Mouse (Mus musculus): Measurements from ENCODE around the gene Osbpl10.
"Not testable (repeated sequence)": the region's sequence is repeated elsewhere in the genome, so short reads cannot be mapped to it uniquely, and the experiment has no call there.

Osbpl10 gene

DNA sequence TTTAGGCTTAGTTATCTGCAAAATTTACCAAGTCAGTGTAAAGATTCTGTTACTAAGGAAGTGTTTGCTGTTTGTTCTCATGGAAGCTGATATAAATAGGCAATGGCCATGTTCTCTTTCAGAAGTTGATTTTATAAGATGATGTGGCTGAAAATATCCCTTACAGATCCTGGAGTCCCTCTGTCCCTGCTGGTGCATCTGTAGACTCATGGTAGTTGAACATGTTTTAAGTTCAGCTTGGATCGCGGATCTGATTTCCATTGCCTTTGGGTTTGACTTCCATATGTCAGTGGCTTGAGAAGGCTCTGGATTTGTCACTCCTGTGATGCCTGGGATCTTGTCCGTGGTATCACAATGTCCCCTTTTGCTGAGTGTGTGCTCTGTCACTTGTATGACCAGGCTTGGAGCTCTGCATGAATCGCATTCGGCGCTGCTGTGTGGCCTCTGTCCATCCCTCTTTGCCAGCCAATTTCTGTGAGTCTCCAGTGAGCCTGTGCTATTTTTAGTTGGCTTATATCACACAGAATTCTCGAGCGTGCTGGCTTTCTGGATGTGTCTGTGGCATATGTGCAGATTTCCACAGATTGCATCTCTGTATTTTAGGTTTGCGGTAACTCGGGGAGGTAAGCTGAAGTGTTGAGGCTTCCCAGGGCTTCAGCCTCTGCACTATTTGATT, 45.5 kb downstream of the Osbpl10 start:
- in situ Hi-C loops (cut with MboI; ENCODE audit: unreplicated experiment in 2 of 2), result no loop called here

- in situ Hi-C loops (cut with MboI; ENCODE audit: unreplicated experiment in 2 of 2), result no loop called here
Measured at GRCm38 (mm10) chr9:115029307-115029706, 50.9 kb downstream of the Osbpl10 start.

DNA sequence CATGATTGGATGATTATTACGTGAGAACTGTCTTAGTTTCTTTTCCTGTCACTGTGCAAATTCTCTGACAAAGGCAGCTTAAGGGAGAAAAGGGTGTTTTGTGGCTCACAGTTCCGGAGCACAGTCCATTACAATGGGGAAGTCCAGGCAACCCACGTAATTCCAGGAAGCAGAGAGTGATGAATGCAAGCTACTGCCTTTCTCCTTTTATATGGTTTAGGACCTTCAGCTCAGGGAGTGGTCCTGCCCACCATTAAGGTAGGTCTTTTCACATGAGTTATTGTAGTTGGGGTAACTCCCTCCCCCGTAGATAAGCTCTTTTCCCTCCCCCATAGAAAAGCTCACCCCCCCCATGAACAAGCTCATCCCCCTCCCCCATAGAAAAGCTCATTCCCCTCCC, 52.2 kb downstream of the Osbpl10 start:
- in situ Hi-C loops (cut with MboI; ENCODE audit: unreplicated experiment in 2 of 2), result no loop called here

GRCm38 (mm10) chr9:115031046-115031445, 52.7 kb downstream of the Osbpl10 start:
- in situ Hi-C loops (cut with MboI; ENCODE audit: unreplicated experiment in 2 of 2), result not testable (repeated sequence)

DNA sequence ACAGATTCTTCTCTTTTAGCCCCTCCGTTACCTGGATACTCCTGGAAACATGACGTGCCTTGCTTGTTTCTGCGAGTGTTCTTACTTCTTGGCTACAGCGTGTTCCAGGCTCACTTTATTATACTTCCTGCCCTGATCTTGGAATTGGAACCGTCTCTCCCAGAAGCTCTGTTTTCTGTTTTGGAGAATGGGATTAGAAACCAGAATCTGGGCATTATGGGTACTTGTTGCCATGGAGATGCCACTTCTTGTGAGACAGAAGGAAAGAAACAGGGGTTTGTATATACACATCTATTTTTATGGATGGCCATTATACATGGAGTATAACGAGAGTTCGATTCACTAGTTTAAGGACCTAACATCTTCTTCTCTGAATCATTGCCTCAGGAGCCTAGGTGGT, 54.4 kb downstream of the Osbpl10 start:
- in situ Hi-C loops (cut with MboI; ENCODE audit: unreplicated experiment in 2 of 2), result no loop called here

DNA sequence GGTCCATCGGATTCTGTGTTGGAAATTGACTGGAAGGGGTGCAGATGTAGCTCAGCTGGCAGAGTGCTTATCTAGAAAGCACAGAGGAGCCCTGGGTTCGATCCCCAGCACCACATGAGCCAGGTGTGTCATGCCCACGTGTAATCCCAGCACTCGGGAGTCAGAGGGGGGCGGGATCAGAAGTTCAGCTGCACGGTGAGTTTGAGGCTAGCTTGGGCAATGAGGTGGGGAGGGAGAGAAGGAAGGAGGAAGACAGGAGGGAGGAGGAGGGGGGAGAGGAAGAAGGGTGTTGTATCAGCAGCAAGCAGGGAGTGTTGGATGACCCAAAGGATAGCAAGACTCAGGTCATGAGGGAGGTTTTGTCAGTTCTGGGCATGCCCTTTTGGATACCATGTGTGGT, 55.9 kb downstream of the Osbpl10 start:
- in situ Hi-C loops (cut with MboI; ENCODE audit: unreplicated experiment in 2 of 2), result no loop called here

DNA sequence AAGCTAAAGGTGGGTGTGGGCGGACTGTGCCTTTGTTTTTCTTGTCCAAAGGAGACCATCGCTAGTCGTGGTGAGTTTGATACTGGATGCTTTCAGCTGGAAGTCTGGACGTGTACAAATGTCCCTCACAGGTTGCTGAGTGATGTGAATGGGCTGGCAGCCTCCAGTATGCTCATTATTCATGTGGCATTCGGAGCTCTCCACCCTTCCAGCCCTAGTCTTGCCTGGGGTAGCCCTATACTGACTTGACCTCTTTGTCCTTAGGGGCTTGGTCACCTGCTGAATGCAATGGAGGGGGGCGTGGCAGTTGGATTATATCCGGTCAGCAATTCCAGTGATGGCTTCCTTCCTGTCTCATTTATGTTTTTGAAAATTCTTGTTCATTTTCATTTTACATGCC, 56.4 kb downstream of the Osbpl10 start:
- in situ Hi-C loops (cut with MboI; ENCODE audit: unreplicated experiment in 2 of 2), result no loop called here

- in situ Hi-C loops (cut with MboI; ENCODE audit: unreplicated experiment in 2 of 2), result no loop called here
Measured at GRCm38 (mm10) chr9:115038215-115038614, 59.8 kb downstream of the Osbpl10 start.

GRCm38 (mm10) chr9:115038686-115039085, 60.3 kb downstream of the Osbpl10 start:
- in situ Hi-C loops (cut with MboI; ENCODE audit: unreplicated experiment in 2 of 2), result no loop called here

GRCm38 (mm10) chr9:115039245-115039644, 60.9 kb downstream of the Osbpl10 start:
- in situ Hi-C loops (cut with MboI; ENCODE audit: unreplicated experiment in 2 of 2), result no loop called here

- in situ Hi-C loops (cut with MboI; ENCODE audit: unreplicated experiment in 2 of 2), result no loop called here
Measured at GRCm38 (mm10) chr9:115042571-115042970, 64.2 kb downstream of the Osbpl10 start.

- in situ Hi-C loops (cut with MboI; ENCODE audit: unreplicated experiment in 2 of 2), result no loop called here
Measured at GRCm38 (mm10) chr9:115042971-115043706, 64.8 kb downstream of the Osbpl10 start.

- in situ Hi-C loops (cut with MboI; ENCODE audit: unreplicated experiment in 2 of 2), result no loop called here
Measured at GRCm38 (mm10) chr9:115043881-115044770, 65.8 kb downstream of the Osbpl10 start.

DNA sequence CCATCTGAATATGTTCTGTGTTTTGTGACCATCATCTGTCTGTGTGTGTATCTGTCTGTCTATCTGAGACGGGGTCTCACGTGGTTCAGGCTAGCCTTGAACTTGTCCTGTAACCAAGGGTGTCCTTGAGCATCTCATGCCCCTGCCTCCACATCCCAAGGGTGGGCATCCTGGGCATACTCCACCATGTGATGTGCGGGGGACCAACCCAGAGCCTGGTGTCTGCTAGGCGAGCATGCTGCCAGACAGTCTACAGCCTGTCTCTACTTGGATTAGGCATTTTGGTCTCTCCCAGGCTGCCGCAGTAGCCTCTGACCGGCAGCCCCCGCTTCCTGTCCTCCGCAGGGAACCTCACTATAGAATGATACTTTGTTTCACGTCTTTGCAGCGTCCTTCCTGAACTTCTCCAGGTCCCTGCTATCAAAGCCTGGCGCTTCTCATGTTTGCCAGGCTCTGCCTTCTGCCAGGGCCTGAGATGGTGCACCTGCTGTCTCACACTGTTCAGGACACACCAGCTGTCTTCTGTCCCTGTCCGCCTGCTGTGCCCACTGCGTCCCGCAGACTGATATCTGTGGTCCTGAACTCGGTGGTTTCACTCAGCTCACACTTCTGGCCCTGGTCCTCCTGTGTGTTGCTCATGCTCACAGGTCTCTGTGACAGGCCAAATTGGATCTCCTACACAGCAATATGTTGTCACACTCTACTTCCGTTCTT, 66.9 kb downstream of the Osbpl10 start:
- in situ Hi-C loops (cut with MboI; ENCODE audit: unreplicated experiment in 2 of 2), result no loop called here

- in situ Hi-C loops (cut with MboI; ENCODE audit: unreplicated experiment in 2 of 2), result no loop called here
Measured at GRCm38 (mm10) chr9:115046701-115047100, 68.3 kb downstream of the Osbpl10 start.

DNA sequence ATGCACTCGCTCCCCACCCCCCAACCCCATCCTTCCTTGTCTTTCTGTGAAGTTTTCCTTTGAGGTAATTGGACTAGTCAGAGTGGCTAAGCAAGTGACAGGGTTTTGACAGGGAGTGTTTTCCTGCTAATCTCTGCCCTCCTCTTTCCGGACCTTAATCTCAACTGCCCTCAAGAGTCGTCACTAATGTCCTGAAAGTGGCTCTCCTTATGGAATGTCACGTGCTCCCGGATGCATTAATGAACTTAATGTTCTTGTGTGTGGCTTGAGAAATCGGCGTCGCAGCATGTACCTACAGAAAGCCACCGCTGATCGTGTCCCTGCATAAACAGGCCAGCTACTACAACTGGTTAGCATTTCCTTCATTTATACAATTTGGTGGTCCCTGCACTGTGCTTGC, 70.0 kb downstream of the Osbpl10 start:
- in situ Hi-C loops (cut with MboI; ENCODE audit: unreplicated experiment in 2 of 2), result no loop called here

DNA sequence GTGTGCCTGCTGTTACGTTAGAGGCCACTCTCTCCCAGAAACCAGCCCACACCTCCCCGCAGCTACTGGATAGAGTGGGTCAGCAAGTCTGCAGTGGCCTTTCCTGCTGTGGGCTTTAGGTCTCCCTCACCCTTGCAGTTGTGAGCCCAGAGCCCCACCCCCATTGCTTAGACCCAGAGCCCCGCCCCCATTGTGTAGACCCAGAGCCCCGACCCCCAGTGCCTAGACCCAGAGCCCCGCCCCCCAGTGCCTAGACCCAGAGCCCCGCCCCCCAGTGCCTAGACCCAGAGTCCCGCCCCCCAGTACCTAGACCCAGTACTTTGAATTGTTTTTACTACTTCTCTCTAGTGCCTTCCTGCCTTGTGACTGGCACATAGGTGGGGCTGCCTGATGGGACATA, 70.5 kb downstream of the Osbpl10 start:
- in situ Hi-C loops (cut with MboI; ENCODE audit: unreplicated experiment in 2 of 2), result no loop called here

GRCm38 (mm10) chr9:115049981-115050720, 71.8 kb downstream of the Osbpl10 start:
- in situ Hi-C loops (cut with MboI; ENCODE audit: unreplicated experiment in 2 of 2), result no loop called here

- in situ Hi-C loops (cut with MboI; ENCODE audit: unreplicated experiment in 2 of 2), result no loop called here
Measured at GRCm38 (mm10) chr9:115051976-115052375, 73.6 kb downstream of the Osbpl10 start.

GRCm38 (mm10) chr9:115053779-115054178, 75.4 kb downstream of the Osbpl10 start:
- in situ Hi-C loops (cut with MboI; ENCODE audit: unreplicated experiment in 2 of 2), result no loop called here
